Mouse (Mus musculus): Measurements from ENCODE around the gene Gtf3c1.

Gtf3c1 gene

GRCm38 (mm10) chr7:125707186-125707585 lies 394 bp downstream of the Gtf3c1 start:
- in situ Hi-C loops (cut with MseI, MboI), result no loop called here

GRCm38 (mm10) chr7:125702791-125703190 lies 4.8 kb downstream of the Gtf3c1 start:
- in situ Hi-C loops (cut with MseI, MboI), result no loop called here

- in situ Hi-C loops (cut with MseI, MboI), result no loop called here
These were observed 13.5 kb downstream of the Gtf3c1 start for GRCm38 (mm10) chr7:125694056-125694455.

DNA sequence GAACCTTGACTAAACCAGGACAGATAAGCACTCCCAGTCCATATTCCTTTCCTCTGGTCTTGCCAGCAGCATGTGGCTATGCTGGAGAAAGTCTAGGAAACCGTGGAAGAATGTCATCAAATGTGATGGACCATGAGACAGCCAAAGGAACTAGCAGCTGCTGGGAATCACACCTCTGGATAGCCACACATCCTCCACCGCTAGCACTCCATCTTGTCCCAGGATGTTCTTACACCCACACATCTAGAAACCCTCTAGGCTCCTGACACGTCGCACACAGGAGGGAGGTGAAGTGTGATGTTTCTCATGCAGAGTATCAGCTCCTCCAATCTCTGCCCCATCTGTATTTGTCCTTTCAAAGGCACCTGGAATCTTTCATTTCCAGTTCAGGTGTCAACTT lies 17.1 kb downstream of the Gtf3c1 start:
- in situ Hi-C loops (cut with MseI, MboI), result no loop called here

- in situ Hi-C loops (cut with MseI, MboI), result no loop called here
These were observed 27.6 kb downstream of the Gtf3c1 start for GRCm38 (mm10) chr7:125679936-125680335.

- in situ Hi-C loops (cut with MseI, MboI), result no loop called here
These were observed 28.8 kb downstream of the Gtf3c1 start for GRCm38 (mm10) chr7:125678756-125679155.

DNA sequence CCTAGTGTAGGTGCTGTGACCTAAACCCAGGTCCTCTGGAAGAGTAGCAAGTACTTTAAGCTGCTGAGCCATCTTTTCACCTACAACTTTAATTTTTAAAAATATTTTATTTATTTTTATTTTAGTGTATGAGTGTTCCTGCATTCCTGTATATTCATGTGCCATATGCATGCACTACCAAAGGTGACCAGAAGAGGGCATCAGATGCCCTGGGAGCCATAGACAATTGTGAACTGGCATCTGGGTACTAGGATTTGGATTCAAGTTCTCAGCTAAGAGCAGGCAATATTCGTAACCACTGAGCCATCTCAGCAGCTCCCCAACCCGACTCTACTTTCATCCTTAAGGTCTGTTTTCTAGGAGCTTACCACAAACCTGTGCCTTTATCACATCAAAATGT lies 32.7 kb downstream of the Gtf3c1 start:
- in situ Hi-C loops (cut with MseI, MboI), result no loop called here

- in situ Hi-C loops (cut with MseI, MboI), result no loop called here
These were observed 36.2 kb downstream of the Gtf3c1 start for GRCm38 (mm10) chr7:125671396-125671795.

DNA sequence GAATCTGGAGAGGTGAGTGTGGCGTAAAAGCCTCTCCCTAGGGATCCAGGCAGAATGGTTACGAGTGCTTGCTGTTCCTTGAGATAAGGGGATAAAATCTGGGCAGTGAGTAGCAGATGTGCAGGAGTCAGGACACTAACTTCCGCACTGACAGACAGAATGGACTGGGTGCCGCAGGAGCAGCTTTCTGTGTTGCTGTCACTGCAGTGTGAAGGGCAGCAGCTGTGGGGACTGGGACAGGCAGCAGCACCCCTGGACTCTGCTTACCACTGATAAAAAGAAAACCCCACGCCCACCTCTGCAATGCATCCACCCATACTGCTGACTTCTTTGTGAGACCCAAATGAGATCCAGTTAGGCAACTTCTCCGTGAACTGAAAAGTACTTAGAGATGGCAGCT lies 36.7 kb downstream of the Gtf3c1 start:
- in situ Hi-C loops (cut with MseI, MboI), result no loop called here

DNA sequence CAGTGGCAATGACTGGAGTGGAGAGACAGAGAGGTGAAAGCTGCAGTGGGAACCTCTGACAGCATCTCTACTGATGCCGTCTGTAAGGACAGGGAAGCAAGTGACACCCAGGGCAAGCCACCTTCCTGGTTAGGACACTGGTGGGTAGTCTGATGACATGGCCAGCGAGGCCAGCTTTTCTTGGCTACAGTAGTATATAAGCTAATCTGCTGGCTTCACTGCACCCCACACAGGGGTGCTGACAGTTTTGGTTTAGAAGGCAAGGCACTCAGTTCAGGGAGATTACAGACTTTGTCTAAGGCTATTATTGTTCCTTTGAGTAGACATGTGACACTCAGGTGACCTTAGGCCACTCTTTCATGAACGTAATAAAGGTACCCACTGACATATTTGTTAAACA lies 43.9 kb downstream of the Gtf3c1 start:
- in situ Hi-C loops (cut with MseI, MboI), result no loop called here

GRCm38 (mm10) chr7:125657511-125657910 lies 50.1 kb downstream of the Gtf3c1 start:
- in situ Hi-C loops (cut with MseI, MboI), result no loop called here

GRCm38 (mm10) chr7:125649013-125649412 lies 58.6 kb downstream of the Gtf3c1 start:
- in situ Hi-C loops (cut with MseI, MboI), result no loop called here

DNA sequence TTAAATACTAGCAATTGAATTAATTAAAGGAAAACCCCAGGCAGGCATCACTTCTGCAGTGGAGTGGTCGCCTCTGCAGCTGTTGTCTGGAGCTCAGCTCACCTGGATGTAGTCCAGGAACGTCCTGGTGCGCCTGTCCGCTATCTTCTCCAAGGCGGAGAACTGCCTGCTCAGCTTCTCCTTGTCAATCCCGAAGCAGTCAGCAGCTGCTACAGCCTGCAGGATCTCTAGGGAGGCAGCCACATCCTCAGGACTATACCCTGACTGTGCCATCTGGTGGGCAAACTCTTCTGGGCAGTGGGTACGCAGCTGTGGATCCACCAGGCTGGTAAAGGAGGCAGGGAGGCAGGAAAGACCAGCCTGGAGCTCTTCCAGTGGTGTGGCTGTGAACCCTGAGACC lies 62.2 kb downstream of the Gtf3c1 start:
- in situ Hi-C loops (cut with MseI, MboI), result no loop called here

DNA sequence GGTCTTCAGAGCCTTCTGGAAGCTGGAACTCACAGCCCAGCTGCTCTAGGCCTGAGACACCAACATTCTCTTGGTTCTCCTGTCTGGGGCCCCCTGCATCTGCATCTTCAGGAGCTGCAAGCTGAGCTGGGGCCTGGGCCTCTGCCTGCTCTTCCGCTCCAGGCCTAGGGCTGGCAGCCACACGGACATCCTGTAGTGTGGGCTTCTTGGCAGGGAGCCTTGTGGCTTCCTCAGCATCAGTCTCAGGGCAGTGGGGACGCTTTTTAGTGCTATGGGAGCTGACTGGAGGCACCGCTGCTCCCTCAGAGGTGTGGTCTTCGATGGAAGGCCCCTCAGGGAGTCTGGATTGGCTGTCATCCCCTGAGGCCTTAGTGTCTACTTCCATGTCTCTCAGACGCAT lies 63.7 kb downstream of the Gtf3c1 start:
- in situ Hi-C loops (cut with MseI, MboI), result no loop called here

DNA sequence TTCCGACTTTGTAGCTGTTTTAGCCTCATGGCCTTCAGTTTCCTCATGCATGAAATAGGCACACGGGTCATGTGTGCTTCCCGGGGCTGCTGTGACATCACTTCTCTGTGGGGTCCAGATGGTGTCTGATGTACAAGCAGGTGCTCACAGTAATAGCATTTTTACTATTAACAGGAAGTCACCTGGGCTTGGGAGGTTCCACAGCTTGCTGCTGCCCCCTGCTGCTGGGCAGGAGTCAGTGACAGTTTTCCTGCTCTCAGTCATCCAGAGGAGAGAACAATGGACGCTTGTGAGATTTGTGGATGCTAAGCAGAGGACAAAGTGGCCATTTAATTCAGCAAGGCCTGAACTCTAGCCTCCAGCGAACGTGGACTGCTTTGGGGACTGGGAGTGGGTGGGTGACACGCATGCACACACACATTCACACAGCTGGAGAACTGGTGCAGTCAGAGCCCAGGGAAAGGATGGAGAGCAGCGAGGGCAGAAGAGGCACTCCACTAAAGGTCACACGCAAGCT lies 68.7 kb downstream of the Gtf3c1 start:
- in situ Hi-C loops (cut with MseI, MboI), result no loop called here

- in situ Hi-C loops (cut with MseI, MboI), result no loop called here
These were observed 69.2 kb downstream of the Gtf3c1 start for GRCm38 (mm10) chr7:125638376-125638775.

- in situ Hi-C loops (cut with MseI, MboI), result no loop called here
These were observed 70.1 kb downstream of the Gtf3c1 start for GRCm38 (mm10) chr7:125637220-125638140.

DNA sequence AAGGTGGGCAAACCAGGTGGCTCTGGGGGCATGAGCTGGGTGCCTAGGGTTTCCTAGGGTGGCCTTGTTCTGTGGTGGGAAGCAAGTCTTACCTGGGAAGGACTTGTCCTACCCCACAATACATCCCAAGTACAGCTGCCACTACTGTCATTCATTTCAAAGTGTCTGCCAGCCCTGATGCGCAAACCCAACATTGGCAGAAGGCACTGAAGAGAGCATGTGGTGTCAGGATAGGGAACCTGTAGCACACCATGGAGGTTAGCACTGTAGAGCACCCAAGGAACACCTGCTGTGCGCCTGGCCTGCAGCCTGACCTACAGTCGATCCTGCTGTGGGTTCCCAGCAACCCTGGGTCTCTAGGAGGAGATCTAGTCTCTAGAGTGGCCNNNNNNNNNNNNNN lies 76.6 kb downstream of the Gtf3c1 start:
- in situ Hi-C loops (cut with MseI, MboI), result no loop called here

DNA sequence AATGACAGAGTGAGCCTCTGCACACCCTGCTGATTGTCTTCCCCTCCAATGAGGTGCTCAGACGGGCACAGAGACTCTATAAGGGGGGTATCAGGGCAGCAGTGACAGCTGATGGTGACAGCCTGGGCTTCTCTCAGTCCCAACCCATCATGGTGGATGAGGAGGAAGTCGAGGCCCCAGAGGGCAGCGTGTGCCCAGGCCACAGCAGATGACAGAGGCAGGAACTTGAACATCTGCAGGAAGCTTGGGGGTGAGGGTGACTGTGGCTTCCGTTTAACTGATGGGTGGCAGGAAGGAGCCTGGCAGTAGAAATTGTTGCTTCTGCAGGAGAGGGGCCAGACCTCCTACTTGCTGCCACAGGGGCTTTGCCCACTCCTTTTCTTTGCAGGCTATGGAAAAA lies 77.3 kb downstream of the Gtf3c1 start:
- in situ Hi-C loops (cut with MseI, MboI), result no loop called here

DNA sequence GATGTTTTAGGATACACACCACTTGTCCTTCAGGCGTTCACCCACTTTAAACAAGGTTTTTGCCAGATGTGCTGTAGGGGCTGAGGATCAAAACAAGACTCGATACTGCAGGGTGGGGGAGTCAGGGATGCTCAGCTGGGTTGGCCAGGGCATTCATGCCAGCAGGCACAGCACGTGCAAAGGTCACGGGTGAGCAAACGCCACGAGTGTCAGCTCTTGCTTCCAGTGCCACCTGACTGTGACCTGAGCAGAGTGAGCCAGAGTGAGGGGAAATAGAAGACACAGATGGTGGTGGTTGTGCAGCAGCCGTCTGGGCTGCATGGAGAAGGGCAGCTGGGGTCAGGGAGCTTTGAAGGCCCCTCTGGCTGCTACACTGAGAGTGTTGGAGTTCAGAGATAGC lies 81.8 kb downstream of the Gtf3c1 start:
- in situ Hi-C loops (cut with MseI, MboI), result no loop called here

- in situ Hi-C loops (cut with MseI, MboI), result no loop called here
These were observed 82.4 kb downstream of the Gtf3c1 start for GRCm38 (mm10) chr7:125625219-125625618.

- in situ Hi-C loops (cut with MseI, MboI), result no loop called here
These were observed 84.6 kb downstream of the Gtf3c1 start for GRCm38 (mm10) chr7:125622741-125623685.
